Mouse (Mus musculus): ENCODE measurements around the gene Supt4a. TPM values are rescaled to one million over a fixed set of nuclear protein-coding genes. Genes with fewer than 3 reads are reported as not detected.

Supt4a gene
- total RNA-seq (2022), result 10 to 100 TPM; 61.3 to 76.3 (median 69.6) TPM

GRCm38 (mm10) chr11:87737175-87737740, at the start of gene Supt4a:
Gene Supt4a (plus strand): TSS chr11:87737552.
- peak; percentile 85 to 88 for DNase-seq (ENCODE audit: low spot score in 2 of 2)

GRCm38 (mm10) chr11:87688478-87689203, 48.7 kb upstream of the Supt4a start:
- DNase-seq (ENCODE audit: low spot score in 2 of 2), result no peak

- no peak for DNase-seq (ENCODE audit: low spot score in 2 of 2)
Measured at GRCm38 (mm10) chr11:87689402-87689808, 47.9 kb upstream of the Supt4a start.

GRCm38 (mm10) chr11:87690054-87690740, 47.2 kb upstream of the Supt4a start:
- DNase-seq (ENCODE audit: low spot score in 2 of 2), result no peak

GRCm38 (mm10) chr11:87697131-87697682, 40.1 kb upstream of the Supt4a start:
- no peak for DNase-seq (ENCODE audit: low spot score in 2 of 2)

GRCm38 (mm10) chr11:87698126-87698525, 39.2 kb upstream of the Supt4a start:
- no peak for DNase-seq (ENCODE audit: low spot score in 2 of 2)

- no peak for DNase-seq (ENCODE audit: low spot score in 2 of 2)
Measured at GRCm38 (mm10) chr11:87701108-87701507, 36.2 kb upstream of the Supt4a start.

- no peak for DNase-seq (ENCODE audit: low spot score in 2 of 2)
Measured at GRCm38 (mm10) chr11:87701877-87702620, 35.3 kb upstream of the Supt4a start.

GRCm38 (mm10) chr11:87703654-87704053, 33.7 kb upstream of the Supt4a start:
- DNase-seq (ENCODE audit: low spot score in 2 of 2), result no peak

GRCm38 (mm10) chr11:87704289-87704688, 33.1 kb upstream of the Supt4a start:
- no peak for DNase-seq (ENCODE audit: low spot score in 2 of 2)

GRCm38 (mm10) chr11:87707570-87707969, 29.8 kb upstream of the Supt4a start:
- DNase-seq (ENCODE audit: low spot score in 2 of 2), result no peak

- DNase-seq (ENCODE audit: low spot score in 2 of 2), result no peak
Measured at GRCm38 (mm10) chr11:87708979-87709378, 28.4 kb upstream of the Supt4a start.

- no peak for DNase-seq (ENCODE audit: low spot score in 2 of 2)
Measured at GRCm38 (mm10) chr11:87709513-87710261, 27.7 kb upstream of the Supt4a start.

GRCm38 (mm10) chr11:87710262-87710615, 27.1 kb upstream of the Supt4a start:
- no peak for DNase-seq (ENCODE audit: low spot score in 2 of 2)

GRCm38 (mm10) chr11:87712188-87712587, 25.2 kb upstream of the Supt4a start:
- no peak for DNase-seq (ENCODE audit: low spot score in 2 of 2)

- DNase-seq (ENCODE audit: low spot score in 2 of 2), result no peak
Measured at GRCm38 (mm10) chr11:87715999-87716398, 21.4 kb upstream of the Supt4a start.

GRCm38 (mm10) chr11:87719526-87719925, 17.8 kb upstream of the Supt4a start:
- no peak for DNase-seq (ENCODE audit: low spot score in 2 of 2)

- no peak for DNase-seq (ENCODE audit: low spot score in 2 of 2)
Measured at GRCm38 (mm10) chr11:87720324-87720723, 17.0 kb upstream of the Supt4a start.

GRCm38 (mm10) chr11:87720839-87721238, 16.5 kb upstream of the Supt4a start:
- no peak for DNase-seq (ENCODE audit: low spot score in 2 of 2)

GRCm38 (mm10) chr11:87722168-87722567, 15.2 kb upstream of the Supt4a start:
- DNase-seq (ENCODE audit: low spot score in 2 of 2), result no peak

- no peak for DNase-seq (ENCODE audit: low spot score in 2 of 2)
Measured at GRCm38 (mm10) chr11:87722891-87723290, 14.5 kb upstream of the Supt4a start.

All from layer of hippocampus, adult 8-10 months (tissue).